Mouse (Mus musculus): ENCODE measurements at regions not wholly inside any gene's neighbourhood (a gene's known extent, or its start where the extent isn't known, plus 50 kb on each side); places are given as distances from the start of the nearest gene placed in this dataset.
A peak's percentile ranks its signal among the peaks of the same experiment; 100 is the strongest.

- DNase-seq (ENCODE audit: low spot score): no peak
These were observed 66.0 kb downstream of the Cops8 start for GRCm38 (mm10) chr1:90668787-90669186.

- DNase-seq (ENCODE audit: low spot score): no peak
These were observed 66.5 kb downstream of the Cops8 start for GRCm38 (mm10) chr1:90669237-90669636.

GRCm38 (mm10) chr1:90670346-90670745, 67.6 kb downstream of the Cops8 start:
- DNase-seq (ENCODE audit: low spot score): no peak

- no peak for DNase-seq (ENCODE audit: low spot score)
These were observed 71.0 kb downstream of the Cops8 start for GRCm38 (mm10) chr1:90673751-90674150.

GRCm38 (mm10) chr1:90676192-90677006, 73.6 kb downstream of the Cops8 start:
- peak; percentile 61 for DNase-seq (ENCODE audit: low spot score)

GRCm38 (mm10) chr1:90677188-90677587, 74.4 kb downstream of the Cops8 start:
- DNase-seq (ENCODE audit: low spot score): no peak

GRCm38 (mm10) chr1:90677651-90678201, 74.9 kb downstream of the Cops8 start:
- no peak for DNase-seq (ENCODE audit: low spot score)

- DNase-seq (ENCODE audit: low spot score): no peak
These were observed 75.6 kb downstream of the Cops8 start for GRCm38 (mm10) chr1:90678416-90678815.

GRCm38 (mm10) chr1:90688086-90688485, 85.3 kb downstream of the Cops8 start:
- DNase-seq (ENCODE audit: low spot score): no peak

- DNase-seq (ENCODE audit: low spot score): no peak
These were observed 87.9 kb downstream of the Cops8 start for GRCm38 (mm10) chr1:90690591-90691116.

- DNase-seq (ENCODE audit: low spot score): no peak
These were observed 88.4 kb downstream of the Cops8 start for GRCm38 (mm10) chr1:90691157-90691594.

- no peak for DNase-seq (ENCODE audit: low spot score)
These were observed 90.1 kb downstream of the Cops8 start for GRCm38 (mm10) chr1:90692851-90693250.

- no peak for DNase-seq (ENCODE audit: low spot score)
These were observed 92.0 kb downstream of the Cops8 start for GRCm38 (mm10) chr1:90694761-90695160.

- peak; percentile 17 for DNase-seq (ENCODE audit: low spot score)
These were observed 92.5 kb downstream of the Cops8 start for GRCm38 (mm10) chr1:90695166-90695749.

- DNase-seq (ENCODE audit: low spot score): no peak
These were observed 93.2 kb downstream of the Cops8 start for GRCm38 (mm10) chr1:90696000-90696399.

- DNase-seq (ENCODE audit: low spot score): no peak
These were observed 94.3 kb downstream of the Cops8 start for GRCm38 (mm10) chr1:90697056-90697596.

- DNase-seq (ENCODE audit: low spot score): no peak
These were observed 95.8 kb downstream of the Cops8 start for GRCm38 (mm10) chr1:90698618-90699017.

- DNase-seq (ENCODE audit: low spot score): no peak
These were observed 99.0 kb downstream of the Cops8 start for GRCm38 (mm10) chr1:90701756-90702155.

- DNase-seq (ENCODE audit: low spot score): peak; percentile 15
These were observed 103.6 kb downstream of the Cops8 start for GRCm38 (mm10) chr1:90706391-90706790.

GRCm38 (mm10) chr1:90709761-90710160, 107.0 kb downstream of the Cops8 start:
- DNase-seq (ENCODE audit: low spot score): no peak

- peak; percentile 69 for DNase-seq (ENCODE audit: low spot score)
These were observed 107.8 kb downstream of the Cops8 start for GRCm38 (mm10) chr1:90710566-90710965.

GRCm38 (mm10) chr1:90711103-90711502, 108.3 kb downstream of the Cops8 start:
- DNase-seq (ENCODE audit: low spot score): no peak
